Mouse (Mus musculus): ENCODE results near the gene Ccdc77. TPM values are rescaled to one million over a fixed set of nuclear protein-coding genes. Genes with fewer than 3 reads are reported as not detected.

The Ccdc77 gene
- polyA plus RNA-seq, 1 experiment, result 3.6 TPM

- H3K4me3 ChIP-seq (ENCODE audit: insufficient read depth, low read depth, low read length), result no peak overlapping the region
- no peaks in the 10 kb centered on the region for H3K4me1 ChIP-seq (ENCODE audit: control insufficient read depth, insufficient read depth, insufficient read length, low read length)
- H3K27ac ChIP-seq (replicated peaks; ENCODE audit: low read depth, low read length), result no peak overlapping the region
Observed at GRCm38 (mm10) chr6:120291396-120292009, 72.7 kb downstream of the Ccdc77 start.

DNA sequence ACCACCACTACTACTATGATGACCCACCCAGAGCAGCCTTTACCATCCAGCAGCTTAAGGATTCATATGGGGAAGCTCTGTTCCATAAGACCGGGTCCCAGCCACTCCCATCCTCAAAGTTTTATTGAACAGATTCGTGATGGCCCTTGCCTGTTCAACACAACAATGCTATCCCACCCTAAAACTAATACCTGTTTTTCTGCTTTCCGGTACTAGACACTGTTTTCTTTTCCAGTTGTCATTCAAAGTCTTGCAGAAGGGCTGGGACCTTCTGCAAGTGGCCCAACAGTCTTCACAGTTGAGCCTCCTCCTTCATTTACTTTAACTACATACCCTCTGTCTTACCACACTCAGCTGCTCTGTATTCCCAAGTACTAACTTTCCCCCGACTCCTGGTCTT is 74.7 kb downstream of the Ccdc77 start:
- Histone ChIP-seq H3K4me1 (ENCODE audit: control insufficient read depth, insufficient read depth, insufficient read length, low read length) (no peaks in the 10 kb centered on the region), H3K27ac (replicated peaks; ENCODE audit: low read depth, low read length) (no peak overlapping the region), H3K4me3 (ENCODE audit: insufficient read depth, low read depth, low read length) (no peak overlapping the region)

GRCm38 (mm10) chr6:120288541-120288940 is 75.6 kb downstream of the Ccdc77 start:
- Histone ChIP-seq H3K4me1 (ENCODE audit: control insufficient read depth, insufficient read depth, insufficient read length, low read length) (no peaks in the 10 kb centered on the region), H3K4me3 (ENCODE audit: insufficient read depth, low read depth, low read length) (no peak overlapping the region), H3K27ac (replicated peaks; ENCODE audit: low read depth, low read length) (no peak overlapping the region)

DNA sequence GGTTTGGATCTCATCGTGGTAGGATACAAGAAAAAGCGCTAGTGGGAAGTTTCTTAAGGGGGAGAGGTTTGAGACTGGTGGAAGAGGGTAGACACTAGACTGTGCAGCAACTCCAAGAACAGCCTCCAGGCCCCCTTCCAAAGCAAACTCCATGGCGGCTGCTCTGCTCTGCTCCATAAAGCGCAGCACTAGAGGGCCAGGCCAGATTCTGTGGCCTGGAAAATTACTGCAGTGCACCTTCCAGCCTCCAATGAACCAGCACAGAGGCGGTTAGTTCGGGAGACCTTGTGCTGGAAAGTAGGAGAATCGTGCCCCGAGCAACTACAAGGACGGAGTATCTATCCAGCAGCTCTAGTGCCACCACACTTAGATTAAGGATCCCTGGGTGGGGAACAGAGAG is 76.9 kb downstream of the Ccdc77 start:
- Histone ChIP-seq H3K4me3 (ENCODE audit: insufficient read depth, low read depth, low read length) (no peak overlapping the region), H3K27ac (replicated peaks; ENCODE audit: low read depth, low read length) (no peak overlapping the region), H3K4me1 (ENCODE audit: control insufficient read depth, insufficient read depth, insufficient read length, low read length) (no peaks in the 10 kb centered on the region)

DNA sequence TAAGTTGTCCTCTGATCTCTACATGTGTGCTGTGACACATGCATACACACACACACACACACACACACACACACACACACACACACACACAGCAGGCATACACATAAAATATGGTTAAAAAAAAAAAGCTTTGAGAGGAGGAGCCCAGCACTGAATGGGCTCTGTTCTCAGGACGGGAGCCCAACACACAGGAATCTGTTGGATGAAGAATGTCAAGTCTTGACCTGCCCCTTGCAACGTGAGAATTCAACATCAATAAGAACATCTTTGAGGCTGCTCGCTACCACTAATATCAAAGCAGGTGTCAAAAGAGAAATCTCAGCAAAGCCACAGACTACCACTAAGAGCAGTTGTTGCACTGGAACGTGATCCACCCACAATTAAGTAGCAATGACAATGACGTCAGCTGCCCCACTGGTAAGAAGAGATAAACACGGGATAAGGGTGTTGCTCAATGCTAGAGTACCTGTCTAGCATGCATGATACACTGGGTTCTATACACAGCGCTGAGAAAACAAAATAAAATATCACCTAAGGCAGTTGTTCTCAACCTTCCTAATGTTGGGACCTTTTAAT is 87.2 kb downstream of the Ccdc77 start:
- no peak overlapping the region for H3K27ac ChIP-seq (replicated peaks; ENCODE audit: low read depth, low read length)
- no peaks in the 10 kb centered on the region for H3K4me1 ChIP-seq (ENCODE audit: control insufficient read depth, insufficient read depth, insufficient read length, low read length)
- H3K4me3 ChIP-seq (ENCODE audit: insufficient read depth, low read depth, low read length), result no peak overlapping the region

DNA sequence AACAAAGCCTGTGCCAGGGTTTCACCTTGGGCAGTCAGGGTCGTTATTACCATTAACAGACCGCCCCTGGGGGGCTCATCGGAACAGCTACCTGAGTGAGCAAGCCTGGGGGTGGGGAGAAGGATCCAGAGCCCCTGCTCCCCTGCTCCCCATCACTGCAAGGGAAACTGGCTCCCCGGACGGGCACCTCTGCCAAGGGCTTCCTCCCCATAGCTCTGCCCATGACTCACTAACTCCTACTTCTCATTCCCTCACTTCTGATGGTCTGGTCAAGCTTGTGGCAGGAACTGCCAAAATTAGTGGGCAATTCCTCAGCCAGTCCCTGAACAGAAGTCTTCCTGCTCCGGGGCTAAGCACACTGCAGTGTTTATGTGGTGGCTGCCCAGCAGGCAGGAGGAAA is 88.9 kb downstream of the Ccdc77 start:
- Histone ChIP-seq H3K27ac (replicated peaks; ENCODE audit: low read depth, low read length) (no peak overlapping the region), H3K4me1 (ENCODE audit: control insufficient read depth, insufficient read depth, insufficient read length, low read length) (no peaks in the 10 kb centered on the region), H3K4me3 (ENCODE audit: insufficient read depth, low read depth, low read length) (no peak overlapping the region)

GRCm38 (mm10) chr6:120274887-120275286 is 89.3 kb downstream of the Ccdc77 start:
- Histone ChIP-seq H3K27ac (replicated peaks; ENCODE audit: low read depth, low read length) (no peak overlapping the region), H3K4me1 (ENCODE audit: control insufficient read depth, insufficient read depth, insufficient read length, low read length) (no peaks in the 10 kb centered on the region), H3K4me3 (ENCODE audit: insufficient read depth, low read depth, low read length) (no peak overlapping the region)

Other genes with a start within 250 kb of the Ccdc77 start
- gene D330020A13Rik, start 70.0 kb downstream of the Ccdc77 start, polyA plus RNA-seq (2012; ENCODE audit: insufficient read depth, insufficient read length, missing spikeins), result not detected in 2 replicates
- not detected in 2 replicates for gene B4galnt3, start 69.8 kb downstream of the Ccdc77 start, polyA plus RNA-seq (2012; ENCODE audit: insufficient read depth, insufficient read length, missing spikeins)
- gene Kdm5a, start 250 bp downstream of the Ccdc77 start, polyA plus RNA-seq (2012; ENCODE audit: insufficient read depth, insufficient read length, missing spikeins), result 19.2 and 26.5 TPM in 2 replicates
- gene Il17ra, start 98.9 kb upstream of the Ccdc77 start, polyA plus RNA-seq (2012; ENCODE audit: insufficient read depth, insufficient read length, missing spikeins), result 2.0 and 2.2 TPM in 2 replicates
- gene Tmem121b, start 129.4 kb upstream of the Ccdc77 start, polyA plus RNA-seq (2012; ENCODE audit: insufficient read depth, insufficient read length, missing spikeins), result not detected in 2 replicates
- 10.5 and 11.9 TPM in 2 replicates for gene Hdhd5, start 166.9 kb upstream of the Ccdc77 start, polyA plus RNA-seq (2012; ENCODE audit: insufficient read depth, insufficient read length, missing spikeins)